Mouse (Mus musculus): ENCODE results near the gene Rock2. TPM values are rescaled to one million over a fixed set of nuclear protein-coding genes. Genes with fewer than 3 reads are reported as not detected.

Rock2 gene
- polyA plus RNA-seq, 1 experiment from 2014 or later: 13.3 TPM

- Histone ChIP-seq H3K9ac (ENCODE audit: low read depth, low read length) (no peak overlapping the region), H3K27me3 (replicated peaks; ENCODE audit: control insufficient read depth, insufficient read depth, low read length) (no peaks in the 10 kb centered on the region), H3K4me3 (ENCODE audit: low read depth, low read length) (no peak overlapping the region), H3K27ac (ENCODE audit: low read depth, low read length) (no peak overlapping the region), H3K9me3 (ENCODE audit: control insufficient read depth) (no peaks in the 10 kb centered on the region), H3K4me1 (replicated peaks; ENCODE audit: control insufficient read depth, insufficient read depth, low read length) (no peaks in the 10 kb centered on the region), H3K4me2 (replicated peaks; ENCODE audit: low read depth) (no peak overlapping the region), H3K36me3 (ENCODE audit: control insufficient read depth, insufficient read depth) (no peaks in the 10 kb centered on the region)
- no peak for TF ChIP-seq CTCF (IDR thresholded peaks at IDR 0.05; ENCODE audit: low read depth)
- no peak for ATAC-seq
- WGBS: 62% methylated on average over 9 of the region's 9 CpGs
Observed at GRCm38 (mm10) chr12:17036532-17036931, 141.8 kb downstream of the Rock2 start.

- ATAC-seq: no peak
- H3K9ac ChIP-seq (ENCODE audit: low read depth, low read length): no peak overlapping the region
- H3K4me2 ChIP-seq (replicated peaks; ENCODE audit: low read depth): no peak overlapping the region
- H3K27ac ChIP-seq (ENCODE audit: low read depth, low read length): no peak overlapping the region
- no peak overlapping the region for H3K4me3 ChIP-seq (ENCODE audit: low read depth, low read length)
- TF ChIP-seq CTCF (IDR thresholded peaks at IDR 0.05; ENCODE audit: low read depth): no peak
- no peaks in the 10 kb centered on the region for H3K36me3 ChIP-seq (ENCODE audit: control insufficient read depth, insufficient read depth)
- H3K27me3 ChIP-seq (replicated peaks; ENCODE audit: control insufficient read depth, insufficient read depth, low read length): no peaks in the 10 kb centered on the region
- no peaks in the 10 kb centered on the region for H3K9me3 ChIP-seq (ENCODE audit: control insufficient read depth)
- no peaks in the 10 kb centered on the region for H3K4me1 ChIP-seq (replicated peaks; ENCODE audit: control insufficient read depth, insufficient read depth, low read length)
- WGBS: 59% methylated on average over 14 of the region's 14 CpGs
Observed at GRCm38 (mm10) chr12:17037053-17037610, 142.4 kb downstream of the Rock2 start.

Other genes starting within 250 kb of the Rock2 start
- 0.09 TPM in 1 of 2 replicates, not detected in the other for gene Ntsr2, start 241.5 kb upstream of the Rock2 start, polyA plus RNA-seq (2015; fragmentation: Nextera tagmentation; extraction: Ambion mirVana)
- 2.5 and 3.4 TPM in 2 replicates for gene Greb1, start 94.0 kb upstream of the Rock2 start, polyA plus RNA-seq (2015; fragmentation: Nextera tagmentation; extraction: Ambion mirVana)
- 11.7 and 12.1 TPM in 2 replicates for gene E2f6, start 83.9 kb upstream of the Rock2 start, polyA plus RNA-seq (2015; fragmentation: Nextera tagmentation; extraction: Ambion mirVana)
- 15.9 and 19.2 TPM in 2 replicates for gene Pqlc3, start 105.5 kb downstream of the Rock2 start, polyA plus RNA-seq (2015; fragmentation: Nextera tagmentation; extraction: Ambion mirVana)
- 0.12 and 0.18 TPM in 2 replicates for gene 2410004P03Rik, start 116.8 kb downstream of the Rock2 start, polyA plus RNA-seq (2015; fragmentation: Nextera tagmentation; extraction: Ambion mirVana)